Mouse (Mus musculus): ENCODE measurements around the gene Gm28042.

Gene Gm28042

GRCm38 (mm10) chr2:120011462-120012200 is 15.7 kb upstream of the Gm28042 start:
- peak; percentile 40 for DNase-seq (ENCODE audit: low read depth, low spot score)

GRCm38 (mm10) chr2:120012924-120013323 is 14.4 kb upstream of the Gm28042 start:
- no peak for DNase-seq (ENCODE audit: low read depth, low spot score)

GRCm38 (mm10) chr2:120013831-120014486 is 13.3 kb upstream of the Gm28042 start:
- DNase-seq (ENCODE audit: low read depth, low spot score), result no peak

- DNase-seq (ENCODE audit: low read depth, low spot score), result no peak
Measured at GRCm38 (mm10) chr2:120015882-120016281, 11.4 kb upstream of the Gm28042 start.

GRCm38 (mm10) chr2:120017599-120017998 is 9.7 kb upstream of the Gm28042 start:
- DNase-seq (ENCODE audit: low read depth, low spot score), result no peak

- no peak for DNase-seq (ENCODE audit: low read depth, low spot score)
Measured at GRCm38 (mm10) chr2:120024337-120024736, 3.0 kb upstream of the Gm28042 start.

- no peak for DNase-seq (ENCODE audit: low read depth, low spot score)
Measured at GRCm38 (mm10) chr2:120027950-120028331, 648 bp downstream of the Gm28042 start.

GRCm38 (mm10) chr2:120030380-120030779 is 3.1 kb downstream of the Gm28042 start:
- no peak for DNase-seq (ENCODE audit: low read depth, low spot score)

GRCm38 (mm10) chr2:120032726-120033467 is 5.6 kb downstream of the Gm28042 start, which contains the start of gene Pla2g4b:
Gene Pla2g4b, plus strand, starts transcription at chr2:120033417.
- no peak for DNase-seq (ENCODE audit: low read depth, low spot score)

- DNase-seq (ENCODE audit: low read depth, low spot score), result no peak
Measured at GRCm38 (mm10) chr2:120033726-120034125, 6.4 kb downstream of the Gm28042 start.

GRCm38 (mm10) chr2:120037744-120038143 is 10.5 kb downstream of the Gm28042 start:
- no peak for DNase-seq (ENCODE audit: low read depth, low spot score)

GRCm38 (mm10) chr2:120040991-120041390 is 13.7 kb downstream of the Gm28042 start:
- DNase-seq (ENCODE audit: low read depth, low spot score), result no peak

- DNase-seq (ENCODE audit: low read depth, low spot score), result no peak
Measured at GRCm38 (mm10) chr2:120044101-120044603, 16.9 kb downstream of the Gm28042 start.

GRCm38 (mm10) chr2:120044676-120045075 is 17.4 kb downstream of the Gm28042 start:
- DNase-seq (ENCODE audit: low read depth, low spot score), result no peak

- DNase-seq (ENCODE audit: low read depth, low spot score), result no peak
Measured at GRCm38 (mm10) chr2:120046486-120047310, 19.4 kb downstream of the Gm28042 start.

- no peak for DNase-seq (ENCODE audit: low read depth, low spot score)
Measured at GRCm38 (mm10) chr2:120048173-120048572, 20.9 kb downstream of the Gm28042 start.

GRCm38 (mm10) chr2:120049632-120050274 is 22.5 kb downstream of the Gm28042 start:
- DNase-seq (ENCODE audit: low read depth, low spot score), result no peak

- DNase-seq (ENCODE audit: low read depth, low spot score), result no peak
Measured at GRCm38 (mm10) chr2:120051405-120051804, 24.1 kb downstream of the Gm28042 start.

GRCm38 (mm10) chr2:120054771-120055552 is 27.7 kb downstream of the Gm28042 start:
- DNase-seq (ENCODE audit: low read depth, low spot score), result no peak

GRCm38 (mm10) chr2:120055923-120056322 is 28.6 kb downstream of the Gm28042 start:
- no peak for DNase-seq (ENCODE audit: low read depth, low spot score)
